Mouse (Mus musculus) megakaryocyte, embryonic 14.5 days (primary cell): ENCODE results near the gene Tfap2c. TPM values are rescaled to one million over a fixed set of nuclear protein-coding genes. Genes with fewer than 3 reads are reported as not detected.

Experiments
- H3K27me3 ChIP-seq: replicated peaks from 2 replicates; pipeline ENCODE3; 2012; ENCODE audit warnings: inconsistent platforms
- H3K36me3 ChIP-seq: replicated peaks from 2 replicates; pipeline ENCODE3; 2012; ENCODE audit warnings: low read length, inconsistent platforms, mixed read lengths
- H3K4me1 ChIP-seq: 2 replicates; pipeline ENCODE4 v1.6.1; 2012; ENCODE audit warnings: inconsistent platforms
- H3K4me3 ChIP-seq: replicated peaks from 2 replicates; pipeline ENCODE3; 2012; ENCODE audit warnings: moderate library complexity, mild to moderate bottlenecking, inconsistent platforms
- H3K9me3 ChIP-seq: 2 replicates; pipeline ENCODE4 v1.6.1; 2012; ENCODE audit warnings: inconsistent platforms
- FLI1 ChIP-seq: IDR thresholded peaks from 2 replicates; pipeline ENCODE4 v1.6.1; 2012; ENCODE audit warnings: low read length, inconsistent platforms, mixed read lengths
- GATA1 ChIP-seq: IDR thresholded peaks from 3 replicates; pipeline ENCODE4 v1.6.1; 2012; ENCODE audit warnings: mixed read lengths, low read length, inconsistent platforms, borderline replicate concordance
- polyA plus RNA-seq: library from polyadenylated mRNA; stranded (reverse); fragments of >175 nt; gene quantifications from 2 replicates; pipeline ENCODE4 v1.2.3, GENCODE M21; 2012; ENCODE audit warnings: low replicate concordance; ENCODE audit not compliant: insufficient read depth

Gene Tfap2c
- polyA plus RNA-seq, 1 experiment = not detected

DNA sequence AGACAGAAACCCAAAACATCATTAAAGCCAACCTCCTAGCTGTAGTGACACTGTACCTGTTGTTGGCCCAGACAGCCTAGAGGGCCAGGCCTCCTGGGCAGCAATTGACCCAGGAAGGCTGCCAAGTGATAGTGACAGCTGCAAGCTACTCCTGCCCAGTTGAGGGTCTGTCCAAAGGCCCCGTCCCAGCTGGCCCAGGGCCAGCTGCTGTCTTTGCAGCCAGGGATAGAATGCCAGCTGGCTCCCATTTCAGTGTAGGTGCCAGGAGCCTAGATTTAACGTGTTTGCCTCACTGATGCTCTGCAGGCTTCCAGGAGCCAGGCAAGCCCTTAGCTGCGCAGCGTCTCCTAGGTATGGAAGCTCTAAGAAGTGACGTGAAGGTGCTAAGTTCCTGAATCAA lies 29.8 kb downstream of the Tfap2c start:
- H3K4me3 ChIP-seq = no peak overlapping the region
- no peaks in the 10 kb centered on the region for H3K36me3 ChIP-seq
- TF ChIP-seq GATA1 (no peak), FLI1 (no peak)
- no peaks in the 10 kb centered on the region for H3K4me1 ChIP-seq
- H3K9me3 ChIP-seq = no peaks in the 10 kb centered on the region
- peaks cover 9% of the 10 kb centered on the region for H3K27me3 ChIP-seq

DNA sequence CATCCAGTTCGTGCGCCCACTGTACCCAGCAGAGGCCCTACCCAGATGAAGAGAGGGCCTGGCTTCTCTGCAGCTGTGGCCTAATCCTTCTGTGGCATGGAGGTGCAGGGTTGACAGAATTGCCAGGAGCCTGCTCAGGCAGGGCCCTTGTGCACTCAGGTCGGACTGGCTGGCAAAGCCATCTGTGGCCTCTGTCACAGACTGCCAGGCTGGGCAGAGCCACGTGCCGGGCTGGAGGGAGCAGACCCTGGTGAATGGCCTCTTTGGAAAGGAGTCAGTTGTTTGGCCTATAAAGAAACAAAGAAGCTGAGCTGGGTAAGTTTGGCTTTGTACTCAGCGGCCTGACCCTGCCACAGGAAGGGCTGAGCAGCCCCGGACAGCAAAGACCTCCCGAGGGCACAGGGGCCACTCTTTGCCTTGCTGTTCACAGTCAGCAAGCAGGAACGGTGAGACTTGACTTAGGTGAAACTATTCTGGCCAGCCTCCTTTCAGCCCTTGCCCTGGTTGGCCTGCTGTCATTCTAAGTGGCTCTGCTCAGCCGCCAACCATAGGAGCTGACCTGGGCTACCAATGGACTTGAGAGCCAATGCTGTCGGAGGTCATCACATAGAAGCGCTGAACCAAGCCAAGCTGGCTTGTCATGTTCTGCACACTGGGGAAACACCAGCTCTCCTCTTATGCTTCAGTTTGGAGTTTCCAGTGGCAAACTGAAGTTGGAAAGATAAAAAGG lies 31.3 kb downstream of the Tfap2c start:
- Histone ChIP-seq H3K36me3 (no peaks in the 10 kb centered on the region), H3K9me3 (no peaks in the 10 kb centered on the region), H3K27me3 (peaks cover 7% of the 10 kb centered on the region), H3K4me3 (no peak overlapping the region), H3K4me1 (no peaks in the 10 kb centered on the region)
- TF ChIP-seq GATA1 = no peak
- no peak for TF ChIP-seq FLI1

- no peak overlapping the region for H3K4me3 ChIP-seq
- H3K36me3 ChIP-seq = no peaks in the 10 kb centered on the region
- H3K9me3 ChIP-seq = no peaks in the 10 kb centered on the region
- H3K27me3 ChIP-seq = peaks cover 7% of the 10 kb centered on the region
- TF ChIP-seq GATA1 (no peak), FLI1 (no peak)
- no peaks in the 10 kb centered on the region for H3K4me1 ChIP-seq
These were observed 33.9 kb downstream of the Tfap2c start for GRCm38 (mm10) chr2:172583312-172583711.

- H3K36me3 ChIP-seq = no peaks in the 10 kb centered on the region
- H3K4me1 ChIP-seq = no peaks in the 10 kb centered on the region
- TF ChIP-seq FLI1 (no peak), GATA1 (no peak)
- H3K27me3 ChIP-seq = peaks cover 5% of the 10 kb centered on the region
- no peak overlapping the region for H3K4me3 ChIP-seq
- no peaks in the 10 kb centered on the region for H3K9me3 ChIP-seq
These were observed 35.9 kb downstream of the Tfap2c start for GRCm38 (mm10) chr2:172585329-172585728.

DNA sequence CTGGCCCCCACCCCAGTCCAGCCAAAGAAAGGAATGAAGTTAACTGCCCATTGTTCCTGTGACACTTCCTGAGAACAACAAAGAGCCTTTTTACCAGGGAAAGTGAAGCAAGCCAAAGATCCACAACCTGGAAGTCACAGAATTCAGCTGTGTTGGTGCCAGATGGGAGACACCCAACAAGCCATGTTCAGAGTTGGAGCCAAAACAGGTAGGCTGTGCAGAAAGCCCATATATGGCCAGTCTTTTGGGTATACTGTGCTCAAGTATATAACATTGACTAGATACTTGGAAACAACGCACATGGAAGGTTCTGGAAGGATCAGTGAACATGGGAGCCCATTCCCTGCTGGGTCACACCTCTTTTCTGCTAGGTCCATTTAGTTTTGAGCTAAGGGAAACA lies 39.7 kb downstream of the Tfap2c start:
- H3K9me3 ChIP-seq = no peaks in the 10 kb centered on the region
- no peaks in the 10 kb centered on the region for H3K4me1 ChIP-seq
- H3K36me3 ChIP-seq = no peaks in the 10 kb centered on the region
- no peaks in the 10 kb centered on the region for H3K27me3 ChIP-seq
- H3K4me3 ChIP-seq = no peak overlapping the region
- TF ChIP-seq FLI1 = no peak
- no peak for TF ChIP-seq GATA1

- Histone ChIP-seq H3K4me1 (no peaks in the 10 kb centered on the region), H3K4me3 (no peak overlapping the region), H3K27me3 (no peaks in the 10 kb centered on the region), H3K9me3 (no peaks in the 10 kb centered on the region), H3K36me3 (no peaks in the 10 kb centered on the region)
- TF ChIP-seq GATA1 = no peak
- no peak for TF ChIP-seq FLI1
These were observed 41.4 kb downstream of the Tfap2c start for GRCm38 (mm10) chr2:172590839-172591238.

- TF ChIP-seq GATA1 = no peak
- TF ChIP-seq FLI1 = no peak
- H3K4me3 ChIP-seq = no peak overlapping the region
These were observed 44.9 kb downstream of the Tfap2c start for GRCm38 (mm10) chr2:172594326-172594725.

GRCm38 (mm10) chr2:172597056-172597455 lies 47.7 kb downstream of the Tfap2c start:
- no peaks in the 10 kb centered on the region for H3K27me3 ChIP-seq
- H3K36me3 ChIP-seq = no peaks in the 10 kb centered on the region
- H3K4me1 ChIP-seq = no peaks in the 10 kb centered on the region
- no peaks in the 10 kb centered on the region for H3K9me3 ChIP-seq
- no peak overlapping the region for H3K4me3 ChIP-seq
- TF ChIP-seq FLI1 (no peak), GATA1 (no peak)

More at GRCm38 (mm10) chr2:172594326-172594725, 44.9 kb downstream of the Tfap2c start:
- no peaks in the 10 kb centered on the region for H3K27me3 ChIP-seq
- no peaks in the 10 kb centered on the region for H3K9me3 ChIP-seq
- H3K4me1 ChIP-seq = no peaks in the 10 kb centered on the region
- no peaks in the 10 kb centered on the region for H3K36me3 ChIP-seq

DNA sequence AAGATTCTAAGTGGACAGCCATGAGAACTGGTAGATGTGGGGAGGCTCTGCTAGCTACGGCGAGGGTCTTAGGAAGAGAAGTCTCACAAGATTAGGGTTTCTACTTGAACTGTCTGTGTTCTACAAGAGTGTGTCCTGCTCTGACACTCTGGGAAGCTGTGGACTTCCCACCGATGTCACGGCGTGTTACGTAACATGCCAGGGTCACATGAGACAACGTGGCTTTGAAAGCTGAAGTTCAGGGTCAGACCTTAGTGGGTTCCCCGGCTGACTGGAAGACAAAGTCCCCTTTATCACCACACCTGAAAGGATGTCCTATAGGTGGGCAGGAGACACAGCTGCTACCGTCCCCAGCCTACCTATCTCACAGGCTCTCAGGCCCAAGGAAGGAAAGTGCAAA lies 48.5 kb downstream of the Tfap2c start:
- H3K36me3 ChIP-seq = no peaks in the 10 kb centered on the region
- no peak overlapping the region for H3K4me3 ChIP-seq
- peaks cover 5% of the 10 kb centered on the region; the same call in 1 of the 2 replicates for H3K9me3 ChIP-seq
- no peak for TF ChIP-seq FLI1
- no peak for TF ChIP-seq GATA1
- H3K4me1 ChIP-seq = no peaks in the 10 kb centered on the region
- no peaks in the 10 kb centered on the region for H3K27me3 ChIP-seq

- H3K36me3 ChIP-seq = no peaks in the 10 kb centered on the region
- H3K9me3 ChIP-seq = peaks cover 29% of the 10 kb centered on the region; the same call in 1 of the 2 replicates
- no peak overlapping the region for H3K4me3 ChIP-seq
- no peaks in the 10 kb centered on the region for H3K4me1 ChIP-seq
- no peak for TF ChIP-seq FLI1
- TF ChIP-seq GATA1 = no peak
- peaks cover 2% of the 10 kb centered on the region for H3K27me3 ChIP-seq
These were observed 55.2 kb downstream of the Tfap2c start for GRCm38 (mm10) chr2:172604625-172605024.

GRCm38 (mm10) chr2:172605642-172606041 lies 56.2 kb downstream of the Tfap2c start:
- no peak overlapping the region for H3K4me3 ChIP-seq
- H3K9me3 ChIP-seq = peaks cover 29% of the 10 kb centered on the region; the same call in 1 of the 2 replicates
- peaks cover 2% of the 10 kb centered on the region for H3K27me3 ChIP-seq
- no peak for TF ChIP-seq GATA1
- TF ChIP-seq FLI1 = no peak
- H3K4me1 ChIP-seq = no peaks in the 10 kb centered on the region
- no peaks in the 10 kb centered on the region for H3K36me3 ChIP-seq
